Mouse (Mus musculus) heart, embryonic 13.5 days (tissue): ENCODE measurements around the gene Creb5. TPM values are rescaled to one million over a fixed set of nuclear protein-coding genes. Genes with fewer than 3 reads are reported as not detected.

ENCODE experiments used
- ATAC-seq: fragments of 200-750 bp; cut with Nextera tagmentation; 2 replicates; pipeline ENCODE4 v1.8.0; 2017; ENCODE audit warnings: moderate TSS enrichment; ENCODE audit not compliant: insufficient number of reproducible peaks, low FRiP score, low TSS enrichment; ENCODE audit errors: extremely low read depth
- H3K27ac ChIP-seq: fragments of 300-500 bp; sonication (generic); replicated peaks from 2 replicates; pipeline ENCODE4 v1.5.1; 2015; ENCODE audit warnings: moderate library complexity, mild to moderate bottlenecking, inconsistent platforms
- H3K27me3 ChIP-seq: fragments of 300-500 bp; sonication (generic); replicated peaks from 2 replicates; pipeline ENCODE4 v1.6.1; 2015; ENCODE audit warnings: mild to moderate bottlenecking, inconsistent platforms
- H3K36me3 ChIP-seq: fragments of 300-500 bp; sonication (generic); 2 replicates; pipeline ENCODE4 v1.6.1; 2015; ENCODE audit warnings: mild to moderate bottlenecking, inconsistent platforms
- H3K4me1 ChIP-seq: fragments of 300-500 bp; sonication (generic); 2 replicates; pipeline ENCODE4 v1.6.1; 2015; ENCODE audit warnings: inconsistent platforms
- H3K4me2 ChIP-seq: fragments of 300-500 bp; sonication (generic); 2 replicates; pipeline ENCODE4 v1.6.1; 2015; ENCODE audit warnings: inconsistent platforms, mild to moderate bottlenecking, moderate library complexity
- H3K4me3 ChIP-seq: fragments of 300-500 bp; sonication (generic); 2 replicates; pipeline ENCODE4 v1.5.1; 2015; ENCODE audit warnings: moderate library complexity, mild to moderate bottlenecking, inconsistent platforms
- H3K9ac ChIP-seq: fragments of 300-500 bp; sonication (generic); 2 replicates; pipeline ENCODE4 v1.6.1; 2015; ENCODE audit warnings: inconsistent platforms, mild to moderate bottlenecking, moderate library complexity
- H3K9me3 ChIP-seq: fragments of 300-500 bp; sonication (generic); 2 replicates; pipeline ENCODE4 v1.6.1; 2016; ENCODE audit warnings: inconsistent platforms
- WGBS: fragments of 180-500 bp; shearing (Covaris S2); methylation state at CpG from one replicate; pipeline ENCODE4 v1.1.7; 2015; ENCODE audit warnings: mixed read lengths; 5-methylcytosine and 5-hydroxymethylcytosine counted together
- polyA plus RNA-seq: library from polyadenylated mRNA; unstranded; fragments of >200 nt; fragmentation: Nextera tagmentation; extraction: Ambion mirVana; gene quantifications from 2 replicates; pipeline ENCODE4 v1.2.1, GENCODE M21; 2015

The Creb5 gene
- polyA plus RNA-seq, 1 experiment from 2014 or later: 31.1 TPM

GRCm38 (mm10) chr6:53445862-53446460 lies 158.9 kb downstream of the Creb5 start:
- H3K36me3 ChIP-seq: peaks cover 13% of the 10 kb centered on the region
- H3K4me1 ChIP-seq: peaks cover 21% of the 10 kb centered on the region
- no peak overlapping the region for H3K27ac ChIP-seq
- no peak overlapping the region for H3K9ac ChIP-seq
- WGBS: 84% methylated on average over 11 of the region's 11 CpGs
- H3K4me3 ChIP-seq: no peak overlapping the region
- no peaks in the 10 kb centered on the region for H3K27me3 ChIP-seq
- no peak overlapping the region for H3K4me2 ChIP-seq
- H3K9me3 ChIP-seq: no peaks in the 10 kb centered on the region
- no peak for ATAC-seq

- 83% methylated on average over 9 of the region's 9 CpGs for WGBS
- Histone ChIP-seq H3K9me3 (no peaks in the 10 kb centered on the region), H3K27ac (no peak overlapping the region), H3K36me3 (peaks cover 13% of the 10 kb centered on the region), H3K9ac (no peak overlapping the region), H3K4me3 (no peak overlapping the region), H3K4me2 (no peak overlapping the region), H3K4me1 (peaks cover 31% of the 10 kb centered on the region), H3K27me3 (no peaks in the 10 kb centered on the region)
- ATAC-seq: no peak
These were observed 160.4 kb downstream of the Creb5 start for GRCm38 (mm10) chr6:53447479-53447878.

GRCm38 (mm10) chr6:53448317-53448870 lies 161.3 kb downstream of the Creb5 start:
- no peak overlapping the region for H3K27ac ChIP-seq
- ATAC-seq: no peak
- peaks cover 13% of the 10 kb centered on the region for H3K36me3 ChIP-seq
- H3K9me3 ChIP-seq: no peaks in the 10 kb centered on the region
- no peak overlapping the region for H3K4me2 ChIP-seq
- no peak overlapping the region for H3K4me3 ChIP-seq
- H3K27me3 ChIP-seq: no peaks in the 10 kb centered on the region
- H3K9ac ChIP-seq: no peak overlapping the region
- peaks cover 32% of the 10 kb centered on the region for H3K4me1 ChIP-seq
- WGBS: 78% methylated on average over 9 of the region's 9 CpGs

- no peak for ATAC-seq
- Histone ChIP-seq H3K9me3 (no peaks in the 10 kb centered on the region), H3K4me3 (no peak overlapping the region), H3K9ac (no peak overlapping the region), H3K36me3 (peaks cover 18% of the 10 kb centered on the region), H3K27ac (no peak overlapping the region), H3K27me3 (no peaks in the 10 kb centered on the region), H3K4me1 (peaks cover 32% of the 10 kb centered on the region), H3K4me2 (no peak overlapping the region; the same call in 1 of the 2 replicates)
- 58% methylated on average over 9 of the region's 9 CpGs for WGBS
These were observed 162.5 kb downstream of the Creb5 start for GRCm38 (mm10) chr6:53449437-53450173.

GRCm38 (mm10) chr6:53450494-53450893 lies 163.4 kb downstream of the Creb5 start:
- Histone ChIP-seq H3K4me1 (peaks cover 36% of the 10 kb centered on the region), H3K27ac (no peak overlapping the region), H3K36me3 (peaks cover 18% of the 10 kb centered on the region), H3K9ac (no peak overlapping the region), H3K4me3 (no peak overlapping the region), H3K27me3 (no peaks in the 10 kb centered on the region), H3K4me2 (no peak overlapping the region), H3K9me3 (no peaks in the 10 kb centered on the region)
- no peak for ATAC-seq
- WGBS: 28% methylated on average over 3 of the region's 3 CpGs

- no peak overlapping the region for H3K27ac ChIP-seq
- peaks cover 36% of the 10 kb centered on the region for H3K4me1 ChIP-seq
- H3K4me3 ChIP-seq: no peak overlapping the region
- H3K9ac ChIP-seq: no peak overlapping the region
- no peaks in the 10 kb centered on the region for H3K27me3 ChIP-seq
- H3K4me2 ChIP-seq: no peak overlapping the region
- peaks cover 18% of the 10 kb centered on the region for H3K36me3 ChIP-seq
- WGBS: 58% methylated on average over 6 of the region's 6 CpGs
- no peaks in the 10 kb centered on the region for H3K9me3 ChIP-seq
- ATAC-seq: no peak
These were observed 165.2 kb downstream of the Creb5 start for GRCm38 (mm10) chr6:53452240-53452639.

- Histone ChIP-seq H3K27me3 (no peaks in the 10 kb centered on the region), H3K9me3 (no peaks in the 10 kb centered on the region), H3K9ac (no peak overlapping the region), H3K4me2 (no peak overlapping the region), H3K27ac (no peak overlapping the region), H3K4me3 (no peak overlapping the region), H3K36me3 (peaks cover 6% of the 10 kb centered on the region; the same call in 1 of the 2 replicates), H3K4me1 (peaks cover 20% of the 10 kb centered on the region)
- no peak for ATAC-seq
- 44% methylated on average over 4 of the region's 4 CpGs for WGBS
These were observed 168.4 kb downstream of the Creb5 start for GRCm38 (mm10) chr6:53455442-53455841.

GRCm38 (mm10) chr6:53456111-53456510 lies 169.0 kb downstream of the Creb5 start:
- no peak overlapping the region for H3K27ac ChIP-seq
- no peak overlapping the region for H3K4me3 ChIP-seq
- H3K4me1 ChIP-seq: peaks cover 14% of the 10 kb centered on the region
- no peaks in the 10 kb centered on the region for H3K27me3 ChIP-seq
- no peaks in the 10 kb centered on the region for H3K9me3 ChIP-seq
- 93% methylated on average over 5 of the region's 5 CpGs for WGBS
- H3K9ac ChIP-seq: no peak overlapping the region
- no peak for ATAC-seq
- H3K4me2 ChIP-seq: no peak overlapping the region
- H3K36me3 ChIP-seq: peaks cover 6% of the 10 kb centered on the region; the same call in 1 of the 2 replicates

GRCm38 (mm10) chr6:53459995-53460747 lies 173.1 kb downstream of the Creb5 start:
- H3K4me2 ChIP-seq: no peak overlapping the region
- no peak overlapping the region for H3K4me3 ChIP-seq
- ATAC-seq: no peak
- H3K36me3 ChIP-seq: no peaks in the 10 kb centered on the region
- H3K9ac ChIP-seq: no peak overlapping the region
- H3K27me3 ChIP-seq: no peaks in the 10 kb centered on the region
- no peaks in the 10 kb centered on the region for H3K9me3 ChIP-seq
- peaks cover 3% of the 10 kb centered on the region; the same call in 1 of the 2 replicates for H3K4me1 ChIP-seq
- H3K27ac ChIP-seq: no peak overlapping the region
- 76% methylated on average over 6 of the region's 6 CpGs for WGBS

- Histone ChIP-seq H3K36me3 (no peaks in the 10 kb centered on the region), H3K4me2 (no peak overlapping the region), H3K9ac (no peak overlapping the region), H3K9me3 (no peaks in the 10 kb centered on the region), H3K27me3 (no peaks in the 10 kb centered on the region), H3K4me1 (no peaks in the 10 kb centered on the region), H3K27ac (no peak overlapping the region), H3K4me3 (no peak overlapping the region)
- 84% methylated on average over 6 of the region's 6 CpGs for WGBS
- no peak for ATAC-seq
These were observed 174.0 kb downstream of the Creb5 start for GRCm38 (mm10) chr6:53461056-53461455.
